Mouse (Mus musculus): ENCODE measurements at regions not wholly inside any gene's neighbourhood (a gene's known extent, or its start where the extent isn't known, plus 50 kb on each side); places are given as distances from the start of the nearest gene placed in this dataset.

- TF ChIP-seq POLR2A (IDR thresholded peaks at IDR 0.05; ENCODE audit: insufficient read depth, low read depth, low read length) (no peak), CTCF (IDR thresholded peaks at IDR 0.05; ENCODE audit: insufficient read depth, low read depth, low read length) (no peak)
These were observed 216.4 kb downstream of the Lmx1a start for GRCm38 (mm10) chr1:167905424-167905823.
